Mouse (Mus musculus) heart, embryonic 14.5 days (tissue): Measurements from ENCODE around the gene Sult1d1. TPM values are rescaled to one million over a fixed set of nuclear protein-coding genes. Genes with fewer than 3 reads are reported as not detected.

Experiments used
- ATAC-seq: fragments of 200-750 bp; cut with Nextera tagmentation; 2 replicates; pipeline ENCODE4 v1.8.0; 2017; ENCODE audit warnings: low read depth, moderate TSS enrichment; ENCODE audit not compliant: insufficient number of reproducible peaks, insufficient read depth, low FRiP score
- H3K27ac ChIP-seq, 2 experiments: fragments of 200-500 bp in 1 of 2; fragments of 300-500 bp in 1 of 2; sonication (generic) in 1 of 2; replicated peaks in 1 of 2; 2 replicates each; pipeline ENCODE4 v1.5.1; 2012 to 2014; ENCODE audit warnings: low read depth in 2 of 2, low read length in 2 of 2, control low read depth in 1 of 2, mild to moderate bottlenecking in 1 of 2, mixed read lengths in 1 of 2; ENCODE audit not compliant: control insufficient read depth in 1 of 2, insufficient read depth in 1 of 2
- H3K27me3 ChIP-seq: fragments of 300-500 bp; sonication (generic); 2 replicates; pipeline ENCODE4 v1.6.1; 2014; ENCODE audit warnings: mild to moderate bottlenecking, low read length, control low read depth; ENCODE audit not compliant: control insufficient read depth, insufficient read depth
- H3K36me3 ChIP-seq: fragments of 300-500 bp; sonication (generic); 2 replicates; pipeline ENCODE4 v1.6.1; 2014; ENCODE audit warnings: mild to moderate bottlenecking, control low read depth, low read length, mixed read lengths; ENCODE audit not compliant: control insufficient read depth, insufficient read depth
- H3K4me1 ChIP-seq, 2 experiments: fragments of 200-500 bp in 1 of 2; fragments of 300-500 bp in 1 of 2; sonication (generic) in 1 of 2; 2 replicates each; pipeline ENCODE4 v1.6.1; 2012 to 2014; ENCODE audit warnings: low read length in 2 of 2, control low read depth in 1 of 2, mixed read lengths in 1 of 2; ENCODE audit not compliant: control insufficient read depth in 2 of 2, insufficient read depth in 2 of 2
- H3K4me2 ChIP-seq: fragments of 300-500 bp; sonication (generic); 2 replicates; pipeline ENCODE4 v1.6.1; 2014; ENCODE audit warnings: mild to moderate bottlenecking, low read length
- H3K4me3 ChIP-seq, 2 experiments: fragments of 200-500 bp in 1 of 2; fragments of 300-500 bp in 1 of 2; sonication (generic) in 1 of 2; 2 replicates each; pipeline ENCODE4 v1.5.1; 2012 to 2014; ENCODE audit warnings: low read length in 2 of 2, mild to moderate bottlenecking in 2 of 2, control low read depth in 1 of 2, low read depth in 1 of 2, moderate library complexity in 1 of 2; ENCODE audit not compliant: control insufficient read depth in 1 of 2, insufficient read depth in 1 of 2
- H3K9ac ChIP-seq: fragments of 300-500 bp; sonication (generic); 2 replicates; pipeline ENCODE4 v1.6.1; 2014; ENCODE audit warnings: mild to moderate bottlenecking, low read length
- H3K9me3 ChIP-seq: fragments of 300-500 bp; sonication (generic); 2 replicates; pipeline ENCODE4 v1.6.1; 2016; ENCODE audit warnings: low read length, control low read depth; ENCODE audit not compliant: control insufficient read depth
- WGBS: fragments of 180-500 bp; shearing (Covaris S2); extraction: QIAGEN DNeasy Blood & Tissue Kit; methylation state at CpG from one replicate; pipeline ENCODE4 v1.1.7; 2014; 5-methylcytosine and 5-hydroxymethylcytosine counted together
- polyA plus RNA-seq: library from polyadenylated mRNA; unstranded; fragments of >200 nt; fragmentation: Nextera tagmentation; extraction: Ambion mirVana; gene quantifications from 2 replicates; pipeline ENCODE4 v1.2.1, GENCODE M21; 2014

The Sult1d1 gene
- not detected in 2 replicates for polyA plus RNA-seq

GRCm38 (mm10) chr5:87568845-87569244, at the start of gene Sult1d1:
Gene Sult1d1 (minus strand): TSS chr5:87569027.
- H3K4me3 ChIP-seq: no peak within 1 kb of the TSS
- no peak for ATAC-seq
- no peak within 1 kb of the TSS for H3K27ac ChIP-seq
- 77% methylated on average over 5 of the region's 5 CpGs for WGBS
- H3K36me3 ChIP-seq: no peaks in the 10 kb centered on the region
- no peaks in the 10 kb centered on the region for H3K9me3 ChIP-seq
- H3K4me1 ChIP-seq: no peaks in the 10 kb centered on the region
- H3K4me2 ChIP-seq: no peak within 1 kb of the TSS
- H3K27me3 ChIP-seq: no peaks in the 10 kb centered on the region
- H3K9ac ChIP-seq: no peak within 1 kb of the TSS

GRCm38 (mm10) chr5:87615128-87615390, 46.2 kb upstream of the Sult1d1 start:
- ATAC-seq: no peak
- no peak overlapping the region for H3K9ac ChIP-seq
- no peaks in the 10 kb centered on the region for H3K4me1 ChIP-seq
- 78% methylated on average over 2 of the region's 2 CpGs for WGBS
- H3K4me2 ChIP-seq: no peak overlapping the region
- H3K27me3 ChIP-seq: no peaks in the 10 kb centered on the region
- H3K4me3 ChIP-seq: no peak overlapping the region
- no peak overlapping the region for H3K27ac ChIP-seq
- H3K9me3 ChIP-seq: no peaks in the 10 kb centered on the region
- no peaks in the 10 kb centered on the region for H3K36me3 ChIP-seq

- no peaks in the 10 kb centered on the region for H3K27me3 ChIP-seq
- no peak overlapping the region for H3K27ac ChIP-seq
- no peaks in the 10 kb centered on the region for H3K4me1 ChIP-seq
- no peak overlapping the region for H3K4me2 ChIP-seq
- no peak overlapping the region for H3K4me3 ChIP-seq
- ATAC-seq: no peak
- no peaks in the 10 kb centered on the region for H3K36me3 ChIP-seq
- H3K9me3 ChIP-seq: no peaks in the 10 kb centered on the region
- H3K9ac ChIP-seq: no peak overlapping the region
These were observed 45.7 kb upstream of the Sult1d1 start for GRCm38 (mm10) chr5:87614364-87615127.

DNA sequence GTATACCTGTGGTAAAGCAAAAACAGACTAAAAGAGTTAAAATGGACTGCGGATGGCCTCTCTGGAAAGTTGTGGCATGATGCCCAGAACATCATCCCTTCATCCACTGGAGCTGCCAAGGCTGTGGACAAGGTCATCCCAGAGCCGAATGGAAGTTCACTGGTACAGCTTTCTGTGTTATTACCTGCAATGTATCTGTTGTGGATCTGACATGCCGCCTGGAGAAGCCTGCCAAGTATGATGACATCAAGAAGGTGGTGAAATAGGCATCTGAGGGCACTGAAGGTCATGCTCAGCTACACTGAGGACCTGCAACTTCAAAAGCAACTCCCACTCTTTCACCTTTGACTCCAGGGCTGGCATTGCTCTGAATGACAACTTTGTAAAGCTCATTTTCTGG, 32.2 kb upstream of the Sult1d1 start:
- Histone ChIP-seq H3K4me2 (no peak overlapping the region), H3K9ac (no peak overlapping the region), H3K4me1 (no peaks in the 10 kb centered on the region), H3K27ac (no peak overlapping the region), H3K9me3 (no peaks in the 10 kb centered on the region), H3K36me3 (no peaks in the 10 kb centered on the region), H3K4me3 (no peak overlapping the region), H3K27me3 (no peaks in the 10 kb centered on the region)
- WGBS: 55% methylated on average over 3 of the region's 3 CpGs
- no peak for ATAC-seq

DNA sequence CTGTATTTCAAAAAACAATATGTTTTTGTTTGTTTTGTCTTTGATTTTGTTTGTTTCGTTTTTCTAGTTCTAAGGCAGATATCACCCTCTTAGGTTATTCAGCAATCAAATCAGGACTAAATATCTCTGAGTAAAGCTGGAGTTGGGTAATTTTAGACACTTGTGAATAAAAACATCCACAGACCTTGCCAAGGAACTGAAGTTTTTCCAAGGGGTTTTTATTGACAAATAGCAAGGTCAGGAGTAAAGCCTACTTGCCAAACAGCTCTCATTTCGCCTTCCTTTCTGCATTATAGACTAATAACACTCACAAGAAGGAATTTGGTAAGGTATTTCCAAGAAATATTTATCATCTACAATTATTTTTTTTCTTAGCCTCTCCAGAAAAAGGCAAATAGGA, 29.1 kb upstream of the Sult1d1 start:
- H3K4me2 ChIP-seq: no peak overlapping the region
- no peaks in the 10 kb centered on the region for H3K27me3 ChIP-seq
- no peaks in the 10 kb centered on the region for H3K9me3 ChIP-seq
- H3K9ac ChIP-seq: no peak overlapping the region
- no peak overlapping the region for H3K4me3 ChIP-seq
- no peak overlapping the region for H3K27ac ChIP-seq
- no peaks in the 10 kb centered on the region for H3K4me1 ChIP-seq
- no peaks in the 10 kb centered on the region for H3K36me3 ChIP-seq
- ATAC-seq: no peak
- 57% methylated on average over 2 of the region's 2 CpGs for WGBS

DNA sequence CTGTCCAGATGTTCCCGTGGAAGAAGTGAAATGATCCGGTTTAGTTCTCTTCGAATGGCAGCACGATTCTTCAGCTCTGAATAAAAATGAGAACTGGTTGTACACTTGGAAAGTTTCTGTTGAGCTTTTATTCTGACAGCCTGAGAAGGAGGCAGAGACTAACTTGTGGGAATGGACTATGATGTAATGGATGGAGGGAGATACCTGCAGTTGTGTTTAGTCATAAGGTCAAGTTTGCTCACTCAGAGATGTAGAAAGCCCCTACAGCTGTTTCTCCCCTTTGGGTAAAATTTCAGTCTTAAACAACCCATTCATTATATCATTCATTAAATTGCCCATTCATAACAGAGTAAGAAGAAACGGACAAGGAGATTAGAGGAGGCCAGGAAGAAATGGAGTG, 22.7 kb upstream of the Sult1d1 start, which contains the start of gene Sult1e1:
Gene Sult1e1 (minus strand): TSS at position 101 of the 400 bp plus-strand sequence.
- Histone ChIP-seq H3K9ac (no peak within 1 kb of the TSS), H3K4me2 (no peak within 1 kb of the TSS), H3K4me1 (no peaks in the 10 kb centered on the region), H3K9me3 (no peaks in the 10 kb centered on the region), H3K27me3 (no peaks in the 10 kb centered on the region), H3K4me3 (no peak within 1 kb of the TSS), H3K27ac (no peak within 1 kb of the TSS), H3K36me3 (no peaks in the 10 kb centered on the region)
- no peak for ATAC-seq
- WGBS: 79% methylated on average over 5 of the region's 5 CpGs

DNA sequence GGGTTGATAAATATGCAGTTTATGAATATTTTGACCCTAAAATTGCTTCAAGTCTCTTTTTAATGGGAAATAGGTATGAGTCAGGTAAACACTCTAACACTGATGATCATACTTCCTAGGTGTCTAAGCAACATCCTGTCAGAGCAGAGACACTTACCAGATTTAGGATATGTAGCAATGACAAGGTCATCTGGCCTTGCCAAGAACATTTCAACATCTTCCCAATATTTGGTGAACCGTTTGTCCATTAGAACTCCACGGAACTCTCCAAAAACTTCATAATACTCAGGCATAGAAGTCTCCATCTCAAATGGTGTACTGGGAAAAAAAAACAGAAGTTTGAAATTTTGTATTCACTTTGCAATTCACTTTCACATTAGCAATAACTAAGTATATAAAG, 21.1 kb upstream of the Sult1d1 start:
- no peak overlapping the region for H3K4me3 ChIP-seq
- no peak overlapping the region for H3K4me2 ChIP-seq
- H3K36me3 ChIP-seq: no peaks in the 10 kb centered on the region
- no peak overlapping the region for H3K9ac ChIP-seq
- H3K4me1 ChIP-seq: no peaks in the 10 kb centered on the region
- H3K27ac ChIP-seq: no peak overlapping the region
- WGBS: 71% methylated on average over 2 of the region's 2 CpGs
- ATAC-seq: no peak
- no peaks in the 10 kb centered on the region for H3K9me3 ChIP-seq
- H3K27me3 ChIP-seq: no peaks in the 10 kb centered on the region

DNA sequence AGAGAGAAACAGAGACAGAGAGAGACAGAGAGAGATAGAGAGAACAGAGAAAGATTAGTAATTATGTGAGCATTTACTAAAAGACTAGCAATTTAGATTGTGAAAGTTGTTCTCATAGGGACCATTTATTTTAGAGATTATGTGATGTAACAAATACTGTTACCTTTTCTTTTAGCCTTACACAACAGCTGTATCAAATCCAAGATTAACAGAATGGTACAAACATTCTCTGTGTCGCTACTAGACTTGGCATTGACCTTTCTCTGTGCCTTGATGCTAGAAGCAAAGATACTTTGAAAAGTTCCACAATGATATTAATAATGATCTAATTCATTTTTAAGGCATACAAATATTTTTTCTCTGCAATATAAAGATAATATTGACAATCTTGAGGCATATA, 11.6 kb upstream of the Sult1d1 start:
- Histone ChIP-seq H3K9me3 (no peaks in the 10 kb centered on the region), H3K4me3 (no peak overlapping the region), H3K4me2 (no peak overlapping the region), H3K36me3 (no peaks in the 10 kb centered on the region), H3K9ac (no peak overlapping the region), H3K27ac (no peak overlapping the region), H3K27me3 (no peaks in the 10 kb centered on the region), H3K4me1 (no peaks in the 10 kb centered on the region)
- WGBS: 68% methylated on average over 1 of the region's 1 CpGs
- ATAC-seq: no peak
